Mouse (Mus musculus) lung, adult 2 months (tissue): ENCODE measurements around the gene Mboat2. TPM values are rescaled to one million over a fixed set of nuclear protein-coding genes. Genes with fewer than 3 reads are reported as not detected.
A peak's percentile ranks its signal among the peaks of the same experiment; 100 is the strongest.

Source experiments
- DNase-seq: peaks from one replicate; pipeline ENCODE4 v3.0.0; 2022
- H3K4me1 ChIP-seq: fragments of 200-500 bp; 2 replicates; pipeline ENCODE4 v1.6.1; 2011; ENCODE audit warnings: low read length; ENCODE audit not compliant: control insufficient read depth, insufficient read depth
- H3K4me3 ChIP-seq: fragments of 200-500 bp; replicated peaks from 2 replicates; pipeline ENCODE3; 2011; ENCODE audit warnings: low read depth, mild to moderate bottlenecking, control low read depth, low read length; ENCODE audit errors: extremely low read depth
- CTCF ChIP-seq: fragments of 200-500 bp; IDR thresholded peaks from 2 replicates; pipeline ENCODE4 v1.5.1; 2011; ENCODE audit warnings: mild to moderate bottlenecking, low read length, control low read depth; ENCODE audit not compliant: insufficient read depth
- POLR2A ChIP-seq: fragments of 200-500 bp; IDR thresholded peaks from 2 replicates; pipeline ENCODE4 v1.6.1; 2011; ENCODE audit warnings: low read depth, mild to moderate bottlenecking, control low read depth, low read length, borderline replicate concordance; ENCODE audit errors: extremely low read depth
- WGBS: fragments of 180-500 bp; shearing (Covaris S2); methylation state at CpG from one replicate; pipeline ENCODE4 v1.1.7; 2018; 5-methylcytosine and 5-hydroxymethylcytosine counted together
- polyA plus RNA-seq: library from polyadenylated mRNA; depleted of rRNA; stranded (reverse); fragments of >200 nt; gene quantifications from 2 replicates; pipeline ENCODE4 v1.2.3, GENCODE M21; 2012

The Mboat2 gene
- polyA plus RNA-seq, 1 experiment: 4.0 TPM

- WGBS: 91% methylated on average over 1 of the region's 1 CpGs
Observed at GRCm38 (mm10) chr12:24875908-24876307, 45.2 kb downstream of the Mboat2 start.

GRCm38 (mm10) chr12:24877231-24877630 is 46.6 kb downstream of the Mboat2 start:
- Histone ChIP-seq H3K4me1 (peaks cover 6% of the 10 kb centered on the region; the same call in 1 of the 2 replicates), H3K4me3 (peak overlapping the region; percentile 27)
- TF ChIP-seq CTCF (no peak), POLR2A (no peak)
- 29% methylated on average over 7 of the region's 7 CpGs for WGBS
- DNase-seq: no peak

More at GRCm38 (mm10) chr12:24875908-24876307, 45.2 kb downstream of the Mboat2 start:
- TF ChIP-seq CTCF: no peak
- no peak for TF ChIP-seq POLR2A
- Histone ChIP-seq H3K4me3 (no peak overlapping the region), H3K4me1 (peaks cover 6% of the 10 kb centered on the region)
- no peak for DNase-seq

GRCm38 (mm10) chr12:24878090-24878489 is 47.4 kb downstream of the Mboat2 start:
- peaks cover 6% of the 10 kb centered on the region; the same call in 1 of the 2 replicates for H3K4me1 ChIP-seq
- TF ChIP-seq CTCF: no peak
- TF ChIP-seq POLR2A: no peak
- H3K4me3 ChIP-seq: no peak overlapping the region
- WGBS: 92% methylated on average over 6 of the region's 6 CpGs
- DNase-seq: no peak

GRCm38 (mm10) chr12:24878735-24879362 is 48.2 kb downstream of the Mboat2 start:
- TF ChIP-seq CTCF (no peak), POLR2A (no peak)
- 77% methylated on average over 5 of the region's 5 CpGs for WGBS
- Histone ChIP-seq H3K4me3 (no peak overlapping the region), H3K4me1 (peaks cover 6% of the 10 kb centered on the region; the same call in 1 of the 2 replicates)
- DNase-seq: no peak

GRCm38 (mm10) chr12:24879613-24880029 is 48.9 kb downstream of the Mboat2 start:
- peaks cover 6% of the 10 kb centered on the region; the same call in 1 of the 2 replicates for H3K4me1 ChIP-seq
- WGBS: 77% methylated on average over 10 of the region's 10 CpGs
- no peak for TF ChIP-seq CTCF
- TF ChIP-seq POLR2A: no peak
- no peak overlapping the region for H3K4me3 ChIP-seq
- no peak for DNase-seq

GRCm38 (mm10) chr12:24883279-24883678 is 52.6 kb downstream of the Mboat2 start:
- no peaks in the 10 kb centered on the region for H3K4me1 ChIP-seq
- TF ChIP-seq POLR2A (no peak), CTCF (no peak)
- WGBS: 78% methylated on average over 3 of the region's 3 CpGs
- no peak for DNase-seq
- H3K4me3 ChIP-seq: no peak overlapping the region

- DNase-seq: no peak
- TF ChIP-seq POLR2A (no peak), CTCF (no peak)
Observed at GRCm38 (mm10) chr12:24886800-24887199, 56.1 kb downstream of the Mboat2 start.

GRCm38 (mm10) chr12:24889371-24890051 is 58.8 kb downstream of the Mboat2 start:
- Histone ChIP-seq H3K4me3 (no peak overlapping the region), H3K4me1 (peaks cover 9% of the 10 kb centered on the region; the same call in 1 of the 2 replicates)
- TF ChIP-seq CTCF (no peak), POLR2A (no peak)
- no peak for DNase-seq
- WGBS: 65% methylated on average over 7 of the region's 7 CpGs

More at GRCm38 (mm10) chr12:24886800-24887199, 56.1 kb downstream of the Mboat2 start:
- no peaks in the 10 kb centered on the region for H3K4me1 ChIP-seq
- no peak overlapping the region for H3K4me3 ChIP-seq

- no peak for DNase-seq
- no peak for TF ChIP-seq CTCF
- TF ChIP-seq POLR2A: no peak
- WGBS: 79% methylated on average over 2 of the region's 2 CpGs
- Histone ChIP-seq H3K4me1 (peaks cover 11% of the 10 kb centered on the region; the same call in 1 of the 2 replicates), H3K4me3 (no peak overlapping the region)
Observed at GRCm38 (mm10) chr12:24890158-24890557, 59.5 kb downstream of the Mboat2 start.
